Mouse (Mus musculus): ENCODE measurements around the gene Cdh11. TPM values are rescaled to one million over a fixed set of nuclear protein-coding genes. Genes with fewer than 3 reads are reported as not detected.
"Not testable (repeated sequence)": the region's sequence is repeated elsewhere in the genome, so short reads cannot be mapped to it uniquely, and the experiment has no call there.

Cdh11 gene
- polyA plus RNA-seq, 1 experiment from 2014 or later, result 88.1 TPM

DNA sequence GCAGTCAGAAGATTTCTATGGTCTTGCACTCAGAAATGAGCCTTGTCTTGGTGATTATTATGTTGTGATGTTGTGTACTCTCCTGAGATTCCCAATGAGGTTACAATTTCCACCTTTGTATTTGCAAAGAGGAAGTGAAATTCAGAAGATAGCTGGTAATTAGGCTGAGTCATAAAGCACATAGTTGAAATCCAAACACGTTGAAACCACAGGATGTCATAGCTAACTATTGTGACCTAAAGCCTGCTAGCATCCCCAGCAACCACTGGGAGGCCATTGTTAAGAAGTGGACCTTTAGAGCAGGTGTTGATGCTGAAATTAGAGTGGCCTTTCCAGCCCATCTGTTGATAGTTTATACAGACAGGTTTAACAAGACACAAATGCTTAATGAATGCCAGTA, 85.2 kb downstream of the Cdh11 start:
- no peaks in the 10 kb centered on the region for H3K27me3 ChIP-seq (replicated peaks)
- H3K4me1 ChIP-seq, result no peaks in the 10 kb centered on the region
- no peak overlapping the region for H3K4me2 ChIP-seq
- H3K9me3 ChIP-seq, result no peaks in the 10 kb centered on the region
- no peak overlapping the region for H3K4me3 ChIP-seq (replicated peaks)
- H3K9ac ChIP-seq, result no peak overlapping the region
- WGBS, result 35% methylated on average over 1 of the region's 1 CpGs
- H3K27ac ChIP-seq, result no peak overlapping the region
- no peaks in the 10 kb centered on the region for H3K36me3 ChIP-seq
- no peak for ATAC-seq (ENCODE audit: insufficient read depth, low FRiP score, low read depth)

DNA sequence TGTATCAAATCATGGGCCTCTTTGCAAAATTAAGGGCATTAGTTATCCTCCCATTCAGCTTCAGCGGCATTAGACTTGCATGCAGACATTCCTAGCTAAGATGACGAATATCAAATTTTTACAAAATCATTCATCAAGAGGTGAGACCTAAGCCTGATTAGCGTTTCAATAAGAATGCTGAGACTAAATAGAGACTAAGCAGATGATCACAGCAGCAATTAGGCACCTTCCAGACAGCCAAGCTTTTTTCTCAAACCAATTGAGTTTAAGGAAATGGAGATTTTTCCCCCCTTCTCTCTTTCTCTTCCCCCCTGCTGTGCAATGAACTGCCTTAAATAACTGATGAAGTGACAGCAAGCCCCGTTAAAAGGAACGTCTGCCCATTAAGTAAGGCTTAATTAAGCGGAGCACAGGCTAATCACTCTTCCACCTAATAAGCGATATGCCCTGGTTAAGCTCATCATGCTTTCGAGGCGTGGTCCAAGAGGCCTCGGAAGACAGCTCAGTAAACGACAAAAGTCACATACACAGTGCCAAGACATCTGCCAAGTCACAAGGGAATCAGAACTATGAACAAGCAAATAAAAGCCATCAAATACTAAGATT, 87.1 kb downstream of the Cdh11 start:
- no peak overlapping the region for H3K9ac ChIP-seq
- ATAC-seq (ENCODE audit: insufficient read depth, low FRiP score, low read depth), result no peak

DNA sequence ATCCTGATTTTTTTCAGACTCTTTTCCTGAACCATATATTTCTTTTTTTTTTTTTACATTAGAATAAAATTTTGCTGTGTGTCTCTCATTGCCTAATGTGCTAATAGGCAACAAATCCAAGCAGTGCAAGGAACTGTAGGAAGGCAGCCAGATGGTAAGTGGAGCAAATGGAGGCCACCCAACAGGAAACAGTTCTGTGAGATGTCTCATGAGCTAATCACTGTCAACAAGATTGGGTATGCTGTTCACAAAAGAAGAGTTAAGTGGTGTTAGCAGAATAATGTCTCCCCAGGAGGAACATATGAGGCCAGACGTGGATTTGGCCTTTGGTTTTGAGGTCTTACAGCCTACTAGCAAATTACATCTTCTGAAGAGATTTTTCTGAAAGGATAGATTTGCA, 92.0 kb downstream of the Cdh11 start:
- Histone ChIP-seq H3K9ac (no peak overlapping the region), H3K9me3 (no peaks in the 10 kb centered on the region), H3K27ac (no peak overlapping the region), H3K27me3 (replicated peaks) (no peaks in the 10 kb centered on the region), H3K4me2 (no peak overlapping the region), H3K36me3 (no peaks in the 10 kb centered on the region), H3K4me1 (no peaks in the 10 kb centered on the region), H3K4me3 (replicated peaks) (no peak overlapping the region)
- WGBS, result 41% methylated on average over 1 of the region's 1 CpGs
- ATAC-seq (ENCODE audit: insufficient read depth, low FRiP score, low read depth), result no peak

More for the DNA sequence above, 87.1 kb downstream of the Cdh11 start:
- H3K36me3 ChIP-seq, result no peaks in the 10 kb centered on the region
- H3K4me1 ChIP-seq, result no peaks in the 10 kb centered on the region
- no peaks in the 10 kb centered on the region for H3K27me3 ChIP-seq (replicated peaks)
- no peak overlapping the region for H3K4me3 ChIP-seq (replicated peaks)
- H3K9me3 ChIP-seq, result no peaks in the 10 kb centered on the region
- no peak overlapping the region for H3K4me2 ChIP-seq
- H3K27ac ChIP-seq, result no peak overlapping the region
- WGBS, result 35% methylated on average over 11 of the region's 11 CpGs

DNA sequence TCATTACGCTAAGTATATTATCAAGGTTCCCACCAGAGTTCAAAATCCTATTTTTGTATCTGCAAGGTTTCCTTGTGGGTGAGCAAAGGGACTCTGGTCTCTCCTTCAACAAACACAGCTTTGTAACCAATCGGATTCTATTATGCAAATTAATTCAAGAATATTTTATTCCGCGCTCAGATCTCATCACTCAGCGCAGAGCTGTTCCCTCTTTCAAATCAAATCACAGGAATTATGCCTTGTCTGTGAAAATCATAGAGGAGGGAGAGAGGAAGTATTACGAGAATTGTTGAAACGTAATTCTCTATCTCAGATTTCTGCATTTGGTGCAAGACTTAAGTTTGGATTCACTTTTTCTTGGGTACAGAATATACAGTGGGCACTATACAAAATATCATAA, 100.0 kb downstream of the Cdh11 start:
- not testable (repeated sequence) for H3K4me1 ChIP-seq
- 81% methylated on average over 7 of the region's 7 CpGs for WGBS

DNA sequence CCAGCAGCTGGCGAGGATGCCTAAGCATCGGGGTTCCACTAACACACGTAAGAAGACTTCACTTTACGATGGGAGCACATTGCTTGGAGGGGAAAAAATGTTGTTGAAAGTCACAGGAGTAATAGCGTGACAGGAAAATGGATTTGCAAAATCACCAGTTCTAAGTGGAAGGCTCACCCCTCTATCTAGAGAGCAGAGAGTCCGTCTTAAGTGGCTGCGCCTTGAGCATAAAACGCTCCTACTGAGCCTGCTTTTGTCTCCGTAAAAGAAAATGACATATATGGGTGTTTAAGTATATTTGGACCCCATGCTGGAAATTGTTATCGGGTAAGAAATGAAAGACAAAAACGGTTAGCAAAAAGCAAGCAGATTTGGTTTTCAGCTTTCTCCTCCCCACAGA, 100.4 kb downstream of the Cdh11 start:
- Histone ChIP-seq H3K4me2 (no peak overlapping the region), H3K27me3 (replicated peaks) (no peaks in the 10 kb centered on the region), H3K4me3 (replicated peaks) (no peak overlapping the region), H3K4me1 (no peaks in the 10 kb centered on the region), H3K9ac (no peak overlapping the region), H3K9me3 (no peaks in the 10 kb centered on the region), H3K36me3 (no peaks in the 10 kb centered on the region), H3K27ac (no peak overlapping the region)
- 78% methylated on average over 11 of the region's 11 CpGs for WGBS
- no peak for ATAC-seq (ENCODE audit: insufficient read depth, low FRiP score, low read depth)

More for the DNA sequence above, 100.0 kb downstream of the Cdh11 start:
- not testable (repeated sequence) for H3K9me3 ChIP-seq; H3K27ac ChIP-seq; H3K9ac ChIP-seq; ATAC-seq (ENCODE audit: insufficient read depth, low FRiP score, low read depth); H3K4me2 ChIP-seq; H3K27me3 ChIP-seq (replicated peaks); H3K4me3 ChIP-seq (replicated peaks); H3K36me3 ChIP-seq

DNA sequence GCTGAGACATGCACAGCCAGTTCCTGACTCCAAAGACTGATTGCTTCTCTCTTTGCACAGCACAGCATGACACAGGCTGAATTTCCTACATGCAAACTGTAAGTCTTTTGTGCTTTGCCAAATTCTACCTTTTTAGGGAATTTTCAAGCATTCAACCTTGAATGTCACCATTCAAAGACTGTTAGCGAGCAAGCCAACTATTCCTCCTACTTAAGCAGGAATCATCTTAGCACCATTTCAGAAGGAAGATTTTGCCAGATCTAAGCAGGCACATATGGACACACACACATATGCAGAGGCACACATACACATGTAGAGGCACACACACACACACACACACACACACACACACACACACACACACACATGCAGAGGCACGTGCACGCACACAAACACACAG, 108.3 kb downstream of the Cdh11 start:
- Histone ChIP-seq H3K9me3 (no peaks in the 10 kb centered on the region), H3K4me1 (no peaks in the 10 kb centered on the region), H3K4me2 (no peak overlapping the region), H3K9ac (no peak overlapping the region), H3K27ac (no peak overlapping the region), H3K4me3 (replicated peaks) (no peak overlapping the region), H3K27me3 (replicated peaks) (no peaks in the 10 kb centered on the region), H3K36me3 (no peaks in the 10 kb centered on the region)
- 95% methylated on average over 3 of the region's 3 CpGs for WGBS
- no peak for ATAC-seq (ENCODE audit: insufficient read depth, low FRiP score, low read depth)

DNA sequence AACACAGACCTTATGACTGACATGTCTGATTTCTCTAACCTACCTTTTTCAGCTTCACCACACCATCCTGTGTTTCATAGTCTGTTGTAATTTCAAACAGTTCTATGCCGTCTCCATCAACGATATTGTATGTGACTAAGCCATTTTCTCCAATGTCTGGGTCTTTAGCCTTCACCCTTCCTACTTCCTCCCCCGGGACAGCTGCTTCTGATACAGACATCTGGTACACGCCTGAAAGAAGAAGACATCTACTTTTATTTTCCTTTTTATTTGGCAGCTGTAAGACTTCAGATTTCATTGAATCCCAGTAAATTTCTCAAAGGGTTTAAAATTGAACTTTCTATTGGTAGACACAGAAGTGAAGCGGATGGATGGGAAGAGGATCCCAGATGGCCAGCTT, 120.9 kb downstream of the Cdh11 start:
- not testable (repeated sequence) for H3K9me3 ChIP-seq; H3K27me3 ChIP-seq (replicated peaks); H3K4me1 ChIP-seq; H3K27ac ChIP-seq; H3K36me3 ChIP-seq; H3K4me2 ChIP-seq; H3K9ac ChIP-seq; H3K4me3 ChIP-seq (replicated peaks); ATAC-seq (ENCODE audit: insufficient read depth, low FRiP score, low read depth)
- WGBS, result 82% methylated on average over 5 of the region's 5 CpGs

DNA sequence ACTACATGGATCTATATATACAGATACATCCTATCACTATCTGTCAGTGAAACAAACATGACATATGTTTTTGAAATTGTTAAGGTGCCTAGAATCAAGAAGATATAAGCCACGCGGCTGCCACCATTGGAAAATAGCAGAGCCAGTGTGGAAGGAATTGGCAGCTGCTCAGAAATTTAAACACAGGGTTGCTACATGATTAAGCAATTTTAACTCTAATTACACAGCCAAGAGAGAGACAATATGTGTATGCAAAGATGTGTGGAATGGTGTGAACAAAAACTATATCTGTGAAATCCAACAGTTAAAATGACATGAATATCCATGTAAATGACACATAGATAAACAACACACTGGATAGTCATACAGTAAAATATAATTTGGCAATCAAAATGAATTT, 128.9 kb downstream of the Cdh11 start:
- no peaks in the 10 kb centered on the region for H3K9me3 ChIP-seq
- no peak overlapping the region for H3K4me2 ChIP-seq
- H3K27me3 ChIP-seq (replicated peaks), result no peaks in the 10 kb centered on the region
- 84% methylated on average over 2 of the region's 2 CpGs for WGBS
- H3K9ac ChIP-seq, result no peak overlapping the region
- H3K4me3 ChIP-seq (replicated peaks), result no peak overlapping the region
- no peak for ATAC-seq (ENCODE audit: insufficient read depth, low FRiP score, low read depth)
- H3K4me1 ChIP-seq, result no peaks in the 10 kb centered on the region
- H3K36me3 ChIP-seq, result 0 out of 2 replicates have a peak, but pooled peaks cover 2% of the 10 kb centered on the region
- H3K27ac ChIP-seq, result no peak overlapping the region

DNA sequence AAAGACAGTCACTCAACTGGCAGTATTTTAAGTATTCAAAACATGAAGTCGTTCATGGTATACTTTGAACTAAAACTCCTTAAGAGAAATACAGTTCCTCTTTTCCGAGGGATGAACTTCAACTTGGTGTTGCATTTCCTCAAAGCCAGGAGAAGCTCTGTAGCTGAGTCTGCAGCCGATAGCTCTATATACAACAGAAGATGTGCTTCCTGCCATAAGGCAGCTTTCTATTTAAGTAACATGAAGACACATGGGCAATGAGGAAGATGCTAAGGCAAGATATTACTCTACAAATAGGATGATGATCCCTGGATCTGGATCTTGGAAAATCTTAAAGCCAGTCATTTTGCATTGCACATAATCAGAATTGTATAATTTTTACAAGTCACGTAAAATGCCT, 133.5 kb downstream of the Cdh11 start:
- H3K9me3 ChIP-seq, result no peaks in the 10 kb centered on the region
- 0 out of 2 replicates have a peak, but pooled peaks cover 3% of the 10 kb centered on the region for H3K36me3 ChIP-seq
- no peak overlapping the region for H3K4me3 ChIP-seq (replicated peaks)
- no peak for ATAC-seq (ENCODE audit: insufficient read depth, low FRiP score, low read depth)
- no peak overlapping the region for H3K9ac ChIP-seq
- no peaks in the 10 kb centered on the region for H3K4me1 ChIP-seq
- WGBS, result 73% methylated on average over 4 of the region's 4 CpGs
- H3K27me3 ChIP-seq (replicated peaks), result no peaks in the 10 kb centered on the region
- H3K4me2 ChIP-seq, result no peak overlapping the region
- H3K27ac ChIP-seq, result no peak overlapping the region

DNA sequence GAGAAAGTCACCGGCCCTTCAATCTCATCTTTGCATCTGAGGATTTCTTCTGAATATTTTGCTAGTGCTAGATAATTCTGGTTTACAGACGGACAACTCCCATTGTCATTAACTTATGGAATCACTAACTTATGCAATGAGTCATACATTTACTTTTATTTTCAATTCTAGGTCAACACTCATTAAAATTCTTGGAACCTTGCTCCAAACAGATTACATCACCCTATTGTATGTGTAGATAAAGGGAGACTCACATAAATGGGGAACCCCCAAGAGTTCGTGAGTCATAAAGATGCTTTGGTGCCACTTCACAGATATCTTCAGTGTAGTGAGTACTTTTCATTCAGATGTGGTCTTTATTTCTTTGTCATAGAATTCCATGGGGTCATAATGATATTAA, 158.3 kb downstream of the Cdh11 start:
- Histone ChIP-seq H3K4me2 (no peak overlapping the region), H3K4me1 (no peaks in the 10 kb centered on the region), H3K27me3 (replicated peaks) (no peaks in the 10 kb centered on the region), H3K9ac (no peak overlapping the region), H3K36me3 (no peaks in the 10 kb centered on the region), H3K9me3 (no peaks in the 10 kb centered on the region), H3K4me3 (replicated peaks) (no peak overlapping the region), H3K27ac (no peak overlapping the region)
- no peak for ATAC-seq (ENCODE audit: insufficient read depth, low FRiP score, low read depth)
- WGBS, result 73% methylated on average over 3 of the region's 3 CpGs

DNA sequence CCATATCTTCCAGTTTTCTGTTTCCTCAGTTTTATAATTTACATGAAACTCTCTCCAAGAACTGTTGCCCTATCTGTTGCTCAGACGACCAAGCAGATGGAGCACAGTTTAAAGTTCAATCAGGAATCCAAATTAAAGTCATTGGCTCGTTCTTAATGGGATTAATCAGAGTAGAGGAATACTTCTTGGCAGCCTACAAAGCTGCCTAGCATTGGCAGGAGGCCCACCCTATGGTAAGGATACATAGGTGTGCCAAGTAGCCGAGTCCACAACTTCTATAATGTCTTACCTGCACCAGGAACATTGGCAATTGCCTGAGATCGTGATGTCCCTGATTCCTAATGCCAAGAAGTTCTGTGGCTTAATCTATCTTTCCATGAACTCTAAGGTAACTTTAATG, 173.3 kb downstream of the Cdh11 start:
- H3K4me1 ChIP-seq, result no peaks in the 10 kb centered on the region
- no peak overlapping the region for H3K4me2 ChIP-seq
- no peaks in the 10 kb centered on the region for H3K36me3 ChIP-seq
- no peaks in the 10 kb centered on the region for H3K9me3 ChIP-seq
- H3K9ac ChIP-seq, result no peak overlapping the region
- no peaks in the 10 kb centered on the region for H3K27me3 ChIP-seq (replicated peaks)
- H3K27ac ChIP-seq, result no peak overlapping the region
- no peak for ATAC-seq (ENCODE audit: insufficient read depth, low FRiP score, low read depth)
- WGBS, result 77% methylated on average over 4 of the region's 4 CpGs
- H3K4me3 ChIP-seq (replicated peaks), result no peak overlapping the region

DNA sequence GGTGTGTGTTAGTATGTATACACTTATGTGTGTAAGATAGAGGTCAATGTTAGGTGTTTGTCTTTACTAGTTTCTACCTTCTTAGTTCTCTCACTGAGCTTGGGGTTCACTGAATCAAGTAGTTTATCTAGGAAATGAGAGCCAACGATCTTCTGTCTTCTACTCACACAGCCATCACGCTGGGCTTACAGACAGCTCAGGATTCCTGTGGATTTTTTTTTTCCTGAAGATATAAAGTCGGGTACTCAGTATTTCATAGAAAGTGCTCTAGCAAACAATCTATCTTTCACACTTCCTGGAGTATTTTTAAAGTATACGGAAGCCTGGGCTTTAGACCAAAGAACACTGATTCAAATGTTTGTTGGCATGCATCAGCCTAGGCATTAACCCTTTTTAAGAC, 184.1 kb downstream of the Cdh11 start:
- Histone ChIP-seq H3K27me3 (replicated peaks) (no peaks in the 10 kb centered on the region), H3K36me3 (no peaks in the 10 kb centered on the region), H3K4me1 (no peaks in the 10 kb centered on the region), H3K9ac (no peak overlapping the region), H3K4me3 (replicated peaks) (no peak overlapping the region), H3K9me3 (no peaks in the 10 kb centered on the region), H3K27ac (no peak overlapping the region), H3K4me2 (no peak overlapping the region)
- 43% methylated on average over 4 of the region's 4 CpGs for WGBS
- no peak for ATAC-seq (ENCODE audit: insufficient read depth, low FRiP score, low read depth)

DNA sequence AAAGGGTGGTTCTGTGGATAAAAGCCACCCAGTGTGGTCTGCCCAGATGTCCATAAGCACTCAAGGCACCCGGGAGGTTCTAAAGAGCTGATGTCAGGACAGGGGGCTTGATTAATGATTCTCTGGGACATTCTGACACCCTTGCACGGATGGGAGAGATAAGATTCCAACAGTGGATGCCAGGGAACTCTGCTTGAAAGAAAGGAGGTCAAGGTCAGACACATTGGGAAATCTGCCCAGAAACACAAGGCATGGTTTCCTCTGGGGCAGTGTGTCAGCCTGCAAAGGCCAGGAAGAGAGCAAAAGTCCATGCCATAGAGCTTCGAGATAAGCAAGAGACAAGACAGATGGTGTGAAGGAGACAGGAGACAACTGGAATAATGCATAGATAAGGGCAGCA, 188.9 kb downstream of the Cdh11 start:
- 3% methylated on average over 3 of the region's 3 CpGs for WGBS
- Histone ChIP-seq H3K27ac (no peak overlapping the region), H3K4me1 (no peaks in the 10 kb centered on the region), H3K4me2 (no peak overlapping the region), H3K9ac (no peak overlapping the region), H3K36me3 (no peaks in the 10 kb centered on the region), H3K27me3 (replicated peaks) (no peaks in the 10 kb centered on the region), H3K9me3 (no peaks in the 10 kb centered on the region), H3K4me3 (replicated peaks) (no peak overlapping the region)
- ATAC-seq (ENCODE audit: insufficient read depth, low FRiP score, low read depth), result peak; percentile 65

All from stomach, embryonic 15.5 days (tissue).